Mouse (Mus musculus) embryonic facial prominence, embryonic 13.5 days (tissue): ENCODE measurements around the gene Gm4922. TPM values are rescaled to one million over a fixed set of nuclear protein-coding genes. Genes with fewer than 3 reads are reported as not detected.

Experiments
- ATAC-seq: fragments of 200-750 bp; cut with Nextera tagmentation; 2 replicates; pipeline ENCODE4 v1.8.0; 2017; ENCODE audit warnings: low read depth; ENCODE audit not compliant: insufficient number of reproducible peaks, insufficient read depth, low FRiP score, low TSS enrichment
- H3K27ac ChIP-seq: fragments of 300-500 bp; sonication (generic); 2 replicates; pipeline ENCODE4 v1.5.1; 2015; ENCODE audit warnings: moderate library complexity, mild to moderate bottlenecking, inconsistent platforms
- H3K27me3 ChIP-seq: fragments of 300-500 bp; sonication (generic); 2 replicates; pipeline ENCODE4 v1.6.1; 2015; ENCODE audit warnings: mild to moderate bottlenecking, inconsistent platforms
- H3K36me3 ChIP-seq: fragments of 300-500 bp; sonication (generic); 2 replicates; pipeline ENCODE4 v1.6.1; 2015; ENCODE audit warnings: mild to moderate bottlenecking, inconsistent platforms
- H3K4me1 ChIP-seq: fragments of 300-500 bp; sonication (generic); 2 replicates; pipeline ENCODE4 v1.6.1; 2015; ENCODE audit warnings: inconsistent platforms
- H3K4me2 ChIP-seq: fragments of 300-500 bp; sonication (generic); 2 replicates; pipeline ENCODE4 v1.6.1; 2015; ENCODE audit warnings: moderate library complexity, mild to moderate bottlenecking, inconsistent platforms
- H3K4me3 ChIP-seq: fragments of 300-500 bp; sonication (generic); 2 replicates; pipeline ENCODE4 v1.5.1; 2015; ENCODE audit warnings: mild to moderate bottlenecking, inconsistent platforms
- H3K9ac ChIP-seq: fragments of 300-500 bp; sonication (generic); 2 replicates; pipeline ENCODE4 v1.6.1; 2015; ENCODE audit warnings: mild to moderate bottlenecking, inconsistent platforms
- H3K9me3 ChIP-seq: fragments of 300-500 bp; sonication (generic); 2 replicates; pipeline ENCODE4 v1.6.1; 2016; ENCODE audit warnings: inconsistent platforms
- WGBS: fragments of 180-500 bp; shearing (Covaris S2); methylation state at CpG from one replicate; pipeline ENCODE4 v1.1.7; 2015; ENCODE audit warnings: mixed read lengths; 5-methylcytosine and 5-hydroxymethylcytosine counted together
- polyA plus RNA-seq: library from polyadenylated mRNA; unstranded; fragments of >200 nt; fragmentation: Nextera tagmentation; extraction: Ambion mirVana; gene quantifications from 2 replicates; pipeline ENCODE4 v1.2.1, GENCODE M21; 2015

The Gm4922 gene
- not detected in 2 replicates for polyA plus RNA-seq

DNA sequence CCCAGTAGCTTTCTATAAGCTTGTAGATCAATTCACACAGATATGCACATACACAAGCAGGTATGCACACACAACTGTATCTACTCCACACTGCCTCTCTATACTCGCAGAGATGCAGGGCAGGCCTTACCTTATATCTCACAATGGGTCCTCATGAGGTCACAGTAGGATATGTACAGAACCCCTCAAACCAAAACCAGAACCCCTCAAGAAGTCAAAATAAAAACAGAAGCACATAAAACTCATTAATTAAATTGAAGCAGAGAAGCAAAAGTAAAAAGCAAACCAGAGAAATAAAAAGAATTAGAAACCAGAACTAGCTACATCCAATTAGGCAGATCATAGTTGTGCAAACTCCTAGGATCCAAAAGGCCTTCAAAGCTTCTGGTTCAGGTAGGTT lies at the start of gene Gm4922:
Gene Gm4922, minus strand, starts transcription at position 101 of the 400 bp plus-strand sequence.
- Histone ChIP-seq H3K27me3 (no peaks in the 10 kb centered on the region), H3K4me2 (no peak within 1 kb of the TSS), H3K36me3 (no peaks in the 10 kb centered on the region), H3K9ac (no peak within 1 kb of the TSS), H3K9me3 (no peaks in the 10 kb centered on the region), H3K27ac (no peak within 1 kb of the TSS), H3K4me3 (no peak within 1 kb of the TSS), H3K4me1 (no peaks in the 10 kb centered on the region)
- ATAC-seq: no peak
- WGBS: 86% methylated on average over 1 of the region's 1 CpGs

- WGBS: 43% methylated on average over 6 of the region's 6 CpGs
- no peak overlapping the region for H3K4me2 ChIP-seq
- H3K27me3 ChIP-seq: no peaks in the 10 kb centered on the region
- H3K4me3 ChIP-seq: no peak overlapping the region
- H3K4me1 ChIP-seq: no peaks in the 10 kb centered on the region
- H3K27ac ChIP-seq: no peak overlapping the region
- ATAC-seq: no peak
- no peaks in the 10 kb centered on the region for H3K9me3 ChIP-seq
- no peaks in the 10 kb centered on the region for H3K36me3 ChIP-seq
- H3K9ac ChIP-seq: no peak overlapping the region
Measured at GRCm38 (mm10) chr10:18835684-18836479, 49.3 kb upstream of the Gm4922 start.

GRCm38 (mm10) chr10:18834389-18834788 lies 47.8 kb upstream of the Gm4922 start:
- H3K27me3 ChIP-seq: no peaks in the 10 kb centered on the region
- no peaks in the 10 kb centered on the region for H3K4me1 ChIP-seq
- no peak for ATAC-seq
- 55% methylated on average over 2 of the region's 2 CpGs for WGBS
- H3K36me3 ChIP-seq: no peaks in the 10 kb centered on the region
- H3K4me2 ChIP-seq: no peak overlapping the region
- no peak overlapping the region for H3K4me3 ChIP-seq
- H3K9me3 ChIP-seq: no peaks in the 10 kb centered on the region
- H3K9ac ChIP-seq: no peak overlapping the region
- H3K27ac ChIP-seq: no peak overlapping the region

DNA sequence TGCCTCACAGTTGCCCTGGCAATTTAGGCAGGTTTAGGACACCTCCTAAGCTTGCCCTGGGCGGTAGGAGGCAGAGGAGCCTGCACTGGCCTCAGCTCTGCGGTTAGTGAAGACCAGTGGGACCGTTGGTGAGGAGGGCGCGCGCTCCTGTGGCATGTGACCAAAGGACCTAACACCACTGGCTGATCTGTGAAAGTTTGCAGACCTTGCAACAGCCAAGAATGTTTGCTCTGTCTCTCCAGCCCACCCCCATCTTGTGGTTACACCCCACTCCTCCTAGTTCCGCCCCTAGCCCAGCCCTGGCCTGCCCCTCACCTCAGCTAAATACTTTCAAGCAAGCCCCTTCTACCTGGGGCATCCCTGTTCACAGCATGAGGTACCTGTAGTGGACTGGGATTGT lies 45.2 kb upstream of the Gm4922 start:
- no peaks in the 10 kb centered on the region for H3K4me1 ChIP-seq
- ATAC-seq: no peak
- H3K9me3 ChIP-seq: no peaks in the 10 kb centered on the region
- no peak overlapping the region for H3K4me3 ChIP-seq
- 44% methylated on average over 7 of the region's 7 CpGs for WGBS
- H3K4me2 ChIP-seq: no peak overlapping the region
- no peak overlapping the region for H3K27ac ChIP-seq
- H3K36me3 ChIP-seq: no peaks in the 10 kb centered on the region
- no peaks in the 10 kb centered on the region for H3K27me3 ChIP-seq
- no peak overlapping the region for H3K9ac ChIP-seq

GRCm38 (mm10) chr10:18830359-18830758 lies 43.8 kb upstream of the Gm4922 start:
- no peaks in the 10 kb centered on the region for H3K9me3 ChIP-seq
- no peak overlapping the region for H3K4me3 ChIP-seq
- H3K4me2 ChIP-seq: no peak overlapping the region
- no peak overlapping the region for H3K27ac ChIP-seq
- no peak overlapping the region for H3K9ac ChIP-seq
- H3K27me3 ChIP-seq: no peaks in the 10 kb centered on the region
- 75% methylated on average over 4 of the region's 4 CpGs for WGBS
- ATAC-seq: no peak
- no peaks in the 10 kb centered on the region for H3K36me3 ChIP-seq
- H3K4me1 ChIP-seq: no peaks in the 10 kb centered on the region

DNA sequence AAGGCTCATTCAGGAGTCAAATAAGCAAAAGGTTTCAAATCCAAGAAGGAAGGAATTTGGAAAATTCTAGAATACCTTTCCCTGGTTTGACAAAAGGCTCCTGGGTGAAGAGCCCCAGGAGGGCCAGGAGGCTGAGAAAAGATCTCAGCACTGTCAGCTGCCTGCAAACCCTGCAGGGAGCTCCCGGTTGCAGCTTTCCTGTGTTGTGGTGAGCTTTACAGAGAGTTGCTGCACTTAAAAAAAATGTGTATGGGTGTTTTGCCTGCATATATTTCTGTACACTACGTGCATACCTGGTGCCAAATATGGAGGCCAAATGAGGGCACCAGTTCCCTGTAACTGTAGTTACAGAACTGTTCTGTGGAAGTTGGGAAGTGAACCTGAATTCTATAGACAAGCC lies 41.3 kb upstream of the Gm4922 start:
- Histone ChIP-seq H3K4me3 (no peak overlapping the region), H3K36me3 (no peaks in the 10 kb centered on the region), H3K27ac (no peak overlapping the region), H3K27me3 (no peaks in the 10 kb centered on the region), H3K9ac (no peak overlapping the region), H3K9me3 (no peaks in the 10 kb centered on the region), H3K4me1 (no peaks in the 10 kb centered on the region), H3K4me2 (no peak overlapping the region)
- no peak for ATAC-seq
- WGBS: 37% methylated on average over 2 of the region's 2 CpGs

GRCm38 (mm10) chr10:18826107-18826506 lies 39.5 kb upstream of the Gm4922 start:
- no peaks in the 10 kb centered on the region for H3K9me3 ChIP-seq
- H3K4me2 ChIP-seq: no peak overlapping the region
- H3K4me1 ChIP-seq: no peaks in the 10 kb centered on the region
- no peaks in the 10 kb centered on the region for H3K27me3 ChIP-seq
- H3K27ac ChIP-seq: no peak overlapping the region
- 68% methylated on average over 2 of the region's 2 CpGs for WGBS
- no peak overlapping the region for H3K4me3 ChIP-seq
- H3K36me3 ChIP-seq: no peaks in the 10 kb centered on the region
- no peak overlapping the region for H3K9ac ChIP-seq
- ATAC-seq: no peak

DNA sequence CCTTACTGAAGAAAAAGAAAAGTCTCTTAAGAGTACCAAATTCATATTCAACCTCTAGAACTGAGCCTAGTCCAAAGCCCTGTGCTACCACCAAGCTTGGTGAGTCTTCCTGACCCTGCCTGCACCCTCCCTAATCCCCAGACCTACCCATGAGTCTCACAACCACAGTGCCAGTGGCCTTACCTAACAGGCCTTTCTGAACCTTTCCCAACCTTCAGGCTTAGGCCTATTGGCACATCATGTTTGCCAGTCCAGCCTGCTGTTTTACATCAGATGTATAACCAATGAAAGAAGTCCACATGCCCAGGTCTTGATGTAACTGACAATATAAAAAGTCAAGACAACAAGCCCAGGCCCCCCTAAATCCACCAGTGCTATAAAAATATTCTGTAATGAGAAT lies 38.5 kb upstream of the Gm4922 start:
- Histone ChIP-seq H3K4me1 (no peaks in the 10 kb centered on the region), H3K27ac (no peak overlapping the region), H3K4me2 (no peak overlapping the region), H3K27me3 (no peaks in the 10 kb centered on the region), H3K4me3 (no peak overlapping the region), H3K9me3 (no peaks in the 10 kb centered on the region), H3K9ac (no peak overlapping the region), H3K36me3 (no peaks in the 10 kb centered on the region)
- ATAC-seq: no peak

DNA sequence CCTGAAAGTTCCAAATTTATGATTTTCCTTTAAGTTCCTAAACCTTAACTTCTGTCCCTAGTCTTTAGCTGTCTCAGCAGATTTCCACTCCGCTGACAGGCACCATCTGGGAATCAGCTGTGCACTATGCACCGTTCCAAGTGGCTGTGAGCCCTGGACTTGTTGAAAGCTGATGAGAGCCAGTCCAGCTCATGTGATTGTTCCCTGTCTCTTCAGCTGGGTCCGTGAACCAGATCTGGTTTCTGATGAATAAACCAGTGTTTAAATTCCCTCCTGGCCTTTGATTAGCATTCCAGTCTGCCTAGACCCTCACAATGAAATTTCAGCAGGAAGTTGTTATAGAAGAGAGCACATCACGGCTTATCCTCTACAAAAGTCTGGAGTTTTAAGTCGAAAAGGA lies 30.0 kb upstream of the Gm4922 start:
- ATAC-seq: no peak
- Histone ChIP-seq H3K27ac (no peak overlapping the region), H3K9ac (no peak overlapping the region), H3K36me3 (no peaks in the 10 kb centered on the region), H3K4me3 (no peak overlapping the region), H3K9me3 (no peaks in the 10 kb centered on the region), H3K4me2 (no peak overlapping the region), H3K27me3 (no peaks in the 10 kb centered on the region), H3K4me1 (peaks cover 14% of the 10 kb centered on the region)
- WGBS: 27% methylated on average over 5 of the region's 5 CpGs

- ATAC-seq: no peak
- H3K4me1 ChIP-seq: peaks cover 14% of the 10 kb centered on the region
Measured at GRCm38 (mm10) chr10:18811751-18812150, 25.2 kb upstream of the Gm4922 start.

DNA sequence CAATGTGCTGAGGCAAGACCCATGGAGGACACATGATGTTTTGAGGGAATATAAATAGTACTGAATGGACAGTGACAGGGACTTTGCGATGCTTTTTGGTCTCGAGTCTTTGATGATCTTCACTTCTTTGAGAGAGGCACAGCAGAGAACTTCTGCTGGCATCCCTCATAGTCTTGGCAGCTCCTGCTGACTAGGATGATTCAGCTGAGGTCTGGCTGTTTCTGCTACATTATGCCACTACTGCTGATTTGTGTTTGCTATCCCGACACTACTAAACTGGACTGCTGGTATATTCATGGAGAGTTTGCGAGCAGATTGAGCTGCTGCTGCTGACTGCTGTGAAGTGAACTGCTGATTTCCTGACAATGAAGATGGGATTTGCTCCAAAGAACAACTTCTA lies 3.5 kb upstream of the Gm4922 start:
- H3K4me1 ChIP-seq: no peaks in the 10 kb centered on the region
- 88% methylated on average over 4 of the region's 4 CpGs for WGBS
- no peaks in the 10 kb centered on the region for H3K9me3 ChIP-seq
- no peaks in the 10 kb centered on the region for H3K36me3 ChIP-seq
- H3K9ac ChIP-seq: no peak overlapping the region
- H3K27ac ChIP-seq: no peak overlapping the region
- H3K4me2 ChIP-seq: no peak overlapping the region
- H3K4me3 ChIP-seq: no peak overlapping the region
- ATAC-seq: no peak
- H3K27me3 ChIP-seq: no peaks in the 10 kb centered on the region

More at GRCm38 (mm10) chr10:18811751-18812150, 25.2 kb upstream of the Gm4922 start:
- no peak overlapping the region for H3K4me2 ChIP-seq
- no peak overlapping the region for H3K4me3 ChIP-seq
- no peaks in the 10 kb centered on the region for H3K9me3 ChIP-seq
- H3K27ac ChIP-seq: no peak overlapping the region
- 89% methylated on average over 2 of the region's 2 CpGs for WGBS
- H3K36me3 ChIP-seq: no peaks in the 10 kb centered on the region
- no peaks in the 10 kb centered on the region for H3K27me3 ChIP-seq
- H3K9ac ChIP-seq: no peak overlapping the region

- Histone ChIP-seq H3K4me2 (no peak overlapping the region), H3K36me3 (no peaks in the 10 kb centered on the region), H3K27me3 (no peaks in the 10 kb centered on the region), H3K27ac (no peak overlapping the region), H3K4me3 (no peak overlapping the region), H3K9me3 (no peaks in the 10 kb centered on the region), H3K4me1 (no peaks in the 10 kb centered on the region), H3K9ac (no peak overlapping the region)
- no peak for ATAC-seq
- WGBS: 64% methylated on average over 1 of the region's 1 CpGs
Measured at GRCm38 (mm10) chr10:18788601-18789000, 2.0 kb upstream of the Gm4922 start.
